Mouse (Mus musculus): Measurements from ENCODE around the gene Capn2.

DNA sequence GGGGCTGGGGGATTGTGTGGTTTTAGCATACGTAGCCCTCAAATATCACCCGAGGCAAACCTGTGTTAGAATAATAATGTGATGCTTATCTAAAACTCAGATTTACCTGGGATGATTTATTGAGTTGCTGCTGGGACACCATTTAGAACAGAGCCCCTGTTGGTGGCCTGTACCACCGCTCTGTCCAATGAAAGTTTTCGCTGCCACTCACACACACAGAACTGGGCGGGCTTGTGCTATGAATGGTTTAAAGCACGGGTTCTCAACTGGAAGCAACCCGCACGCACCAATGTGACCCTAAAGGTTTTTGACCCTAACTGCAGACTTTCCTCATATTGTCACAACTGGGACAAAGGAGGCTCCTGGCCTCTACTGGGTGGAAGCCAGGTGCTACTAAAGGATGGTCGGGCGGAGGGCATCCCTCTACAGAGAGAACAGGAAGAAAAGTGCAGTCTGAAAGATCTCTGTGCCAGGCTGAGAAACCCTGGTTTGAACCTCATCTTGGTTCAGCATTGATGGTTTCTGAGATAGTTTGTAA, 804 bp upstream of the Capn2 start:
- TF ChIP-seq CTCF (IDR thresholded peaks at IDR 0.05; ENCODE audit: borderline replicate concordance, insufficient read depth, low read depth, low read length): no peak
- no peak for TF ChIP-seq POLR2A (IDR thresholded peaks at IDR 0.05; ENCODE audit: borderline replicate concordance, insufficient read depth, low read length)

All from cerebellum, adult 2 months (tissue).